Mouse (Mus musculus): ENCODE data around the gene Agtpbp1.
"Not testable (repeated sequence)": the region's sequence is repeated elsewhere in the genome, so short reads cannot be mapped to it uniquely, and the experiment has no call there.

The Agtpbp1 gene

DNA sequence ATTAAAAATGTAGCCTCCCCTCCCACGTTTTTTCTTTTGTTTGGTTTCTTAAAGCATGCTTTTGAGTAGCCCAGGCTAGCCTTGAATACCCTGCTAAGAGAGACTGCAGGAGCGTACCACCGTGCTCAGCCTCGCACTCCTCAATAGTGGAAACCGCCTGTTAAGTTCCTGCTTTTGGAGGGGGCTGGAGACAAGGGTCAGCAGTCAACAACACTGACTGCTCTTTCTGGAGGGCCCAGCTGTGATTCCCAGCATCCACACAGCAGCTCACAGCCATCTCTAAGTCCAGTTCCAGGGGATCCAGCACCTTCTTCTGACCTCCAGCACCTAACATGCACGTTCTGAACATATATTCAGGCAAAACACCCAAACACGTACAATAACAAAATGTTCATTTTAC, 99.6 kb downstream of the Agtpbp1 start:
- DNase-seq (ENCODE audit: low read depth, low spot score), result no peak

- DNase-seq (ENCODE audit: low read depth, low spot score), result no peak
Observed at GRCm38 (mm10) chr13:59481484-59481855, 103.6 kb downstream of the Agtpbp1 start.

DNA sequence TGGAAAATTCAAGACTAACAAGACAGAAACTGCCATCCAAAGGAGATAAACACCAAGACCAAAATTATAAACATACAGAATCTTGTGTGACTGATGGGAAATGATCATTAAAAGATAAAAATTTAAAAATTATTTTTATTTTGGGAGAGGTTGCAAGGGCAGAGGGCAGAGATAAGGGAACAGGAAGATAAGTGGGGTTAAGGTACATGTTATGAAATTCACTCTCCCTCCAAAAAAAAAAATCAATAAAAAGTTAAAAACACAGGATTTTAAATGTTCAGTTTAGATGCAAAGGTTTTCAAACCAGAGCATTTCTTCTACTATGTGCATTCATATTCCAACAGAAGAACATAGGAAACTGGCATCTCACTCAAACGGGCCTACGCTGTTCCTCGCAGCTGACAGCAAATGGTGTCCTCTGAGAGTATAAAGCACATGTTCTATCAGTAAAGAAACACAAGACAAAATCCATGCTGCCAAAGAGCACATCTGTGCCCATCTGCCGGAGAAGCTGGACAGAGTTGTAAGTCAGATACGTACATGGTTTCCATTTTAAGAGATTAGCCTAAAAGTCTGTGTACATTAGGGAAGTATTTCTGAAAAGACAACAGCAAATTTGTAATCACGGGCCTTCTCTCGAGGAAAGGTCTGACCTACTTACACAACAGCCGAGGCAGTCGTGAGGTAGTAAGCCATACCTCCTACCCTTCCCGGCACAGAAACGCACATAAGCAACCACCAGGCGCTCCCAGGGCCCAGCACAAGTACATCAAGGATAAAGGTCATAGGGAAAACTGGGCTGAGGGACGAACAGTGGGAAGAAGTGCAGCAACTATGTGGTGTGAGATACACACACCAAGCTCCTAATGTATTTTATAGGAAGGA, 104.2 kb downstream of the Agtpbp1 start:
- no peak for DNase-seq (ENCODE audit: low read depth, low spot score)

- DNase-seq (ENCODE audit: low read depth, low spot score), result not testable (repeated sequence)
Observed at GRCm38 (mm10) chr13:59477928-59478327, 107.1 kb downstream of the Agtpbp1 start.

DNA sequence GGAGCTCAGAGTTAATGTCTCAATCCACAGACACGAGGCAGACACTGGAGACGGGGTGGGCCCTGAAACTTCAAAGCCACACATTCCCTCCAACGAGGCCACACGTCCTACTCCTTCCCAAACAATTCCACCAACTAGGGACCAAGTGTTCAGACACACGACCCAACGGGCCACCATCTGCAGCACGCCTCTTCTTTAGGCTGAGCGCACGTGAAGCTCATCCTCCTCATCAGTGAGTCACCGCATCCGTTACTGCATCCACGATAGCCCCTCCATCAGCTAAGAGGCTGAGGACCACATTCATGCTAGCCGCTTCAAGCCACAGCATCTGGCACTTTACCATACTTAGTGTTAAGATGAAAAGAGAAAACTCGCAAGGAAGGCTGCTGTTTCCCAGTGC, 107.6 kb downstream of the Agtpbp1 start:
- no peak for DNase-seq (ENCODE audit: low read depth, low spot score)

GRCm38 (mm10) chr13:59474973-59475372, 110.1 kb downstream of the Agtpbp1 start:
- DNase-seq (ENCODE audit: low read depth, low spot score), result peak; percentile 27

DNA sequence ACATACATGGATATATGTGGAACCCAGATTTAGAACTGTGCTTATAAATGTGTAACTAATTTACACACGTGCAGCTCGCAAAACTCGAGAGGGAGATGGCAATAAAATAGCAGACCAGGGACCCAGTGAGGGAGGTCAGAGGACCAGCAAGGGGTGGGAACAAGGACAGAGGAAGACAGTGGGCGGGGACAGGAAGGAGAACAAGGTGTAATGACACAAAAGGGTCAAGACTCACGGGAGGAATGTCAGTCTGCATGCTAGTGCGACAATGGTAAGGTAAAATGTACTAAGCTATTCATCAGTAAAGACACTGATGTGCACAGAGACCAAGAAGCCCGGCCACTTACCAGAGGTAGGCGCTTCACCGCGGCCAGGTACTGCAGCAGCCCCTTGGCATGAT, 111.7 kb downstream of the Agtpbp1 start:
- no peak for DNase-seq (ENCODE audit: low read depth, low spot score)

GRCm38 (mm10) chr13:59472222-59472621, 112.8 kb downstream of the Agtpbp1 start:
- no peak for DNase-seq (ENCODE audit: low read depth, low spot score)

GRCm38 (mm10) chr13:59469701-59470100, 115.3 kb downstream of the Agtpbp1 start:
- DNase-seq (ENCODE audit: low read depth, low spot score), result no peak

DNA sequence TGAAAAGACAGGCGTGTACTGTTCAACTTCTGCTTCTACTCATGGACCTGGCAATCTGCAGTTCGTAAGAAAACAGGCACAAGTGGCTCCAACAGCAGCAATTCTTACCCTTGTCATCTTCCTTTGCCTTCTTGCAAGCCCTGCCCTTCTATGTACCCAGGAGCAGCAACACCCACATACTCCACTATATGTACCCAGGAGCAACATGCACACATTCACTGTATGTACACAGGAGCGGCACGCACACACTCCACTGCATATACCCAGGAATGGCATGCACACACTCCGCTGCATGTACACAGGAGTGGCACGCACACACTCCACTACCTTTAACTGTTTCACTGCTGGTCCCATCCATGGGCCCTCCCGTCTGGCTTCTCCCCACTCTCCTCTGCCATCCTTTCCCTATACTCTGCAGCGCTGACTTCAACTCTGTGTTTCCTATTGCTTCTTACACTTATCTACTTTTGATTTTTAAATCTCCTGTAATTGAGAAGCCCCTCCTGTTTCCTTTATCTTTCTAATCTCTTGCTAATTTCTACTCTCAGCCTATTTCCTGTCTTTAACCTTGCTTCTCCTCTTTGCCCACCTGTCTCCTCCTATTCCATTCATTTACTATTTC, 116.7 kb downstream of the Agtpbp1 start:
- no peak for DNase-seq (ENCODE audit: low read depth, low spot score)

GRCm38 (mm10) chr13:59467591-59467990, 117.4 kb downstream of the Agtpbp1 start:
- no peak for DNase-seq (ENCODE audit: low read depth, low spot score)

DNA sequence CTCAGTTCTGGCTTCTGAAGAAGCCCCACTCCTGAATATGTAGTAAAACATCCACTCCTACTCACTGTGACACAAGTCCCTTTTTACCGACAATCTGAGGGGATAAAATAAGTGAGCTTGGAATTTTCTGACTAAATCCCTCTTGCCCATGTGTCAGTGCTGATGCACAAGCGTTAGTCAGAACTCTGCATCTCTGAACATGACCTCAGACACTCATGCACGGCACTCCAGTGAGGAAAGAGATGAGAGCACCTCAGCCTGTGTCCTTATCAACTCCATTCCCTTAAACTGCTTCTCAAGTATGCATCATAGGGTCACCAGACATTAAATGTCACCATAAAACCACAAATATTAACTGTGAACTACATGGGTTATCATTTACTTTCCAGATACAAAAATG, 124.1 kb downstream of the Agtpbp1 start:
- no peak for DNase-seq (ENCODE audit: low read depth, low spot score)

GRCm38 (mm10) chr13:59456203-59456602, 128.8 kb downstream of the Agtpbp1 start:
- no peak for DNase-seq (ENCODE audit: low read depth, low spot score)

DNA sequence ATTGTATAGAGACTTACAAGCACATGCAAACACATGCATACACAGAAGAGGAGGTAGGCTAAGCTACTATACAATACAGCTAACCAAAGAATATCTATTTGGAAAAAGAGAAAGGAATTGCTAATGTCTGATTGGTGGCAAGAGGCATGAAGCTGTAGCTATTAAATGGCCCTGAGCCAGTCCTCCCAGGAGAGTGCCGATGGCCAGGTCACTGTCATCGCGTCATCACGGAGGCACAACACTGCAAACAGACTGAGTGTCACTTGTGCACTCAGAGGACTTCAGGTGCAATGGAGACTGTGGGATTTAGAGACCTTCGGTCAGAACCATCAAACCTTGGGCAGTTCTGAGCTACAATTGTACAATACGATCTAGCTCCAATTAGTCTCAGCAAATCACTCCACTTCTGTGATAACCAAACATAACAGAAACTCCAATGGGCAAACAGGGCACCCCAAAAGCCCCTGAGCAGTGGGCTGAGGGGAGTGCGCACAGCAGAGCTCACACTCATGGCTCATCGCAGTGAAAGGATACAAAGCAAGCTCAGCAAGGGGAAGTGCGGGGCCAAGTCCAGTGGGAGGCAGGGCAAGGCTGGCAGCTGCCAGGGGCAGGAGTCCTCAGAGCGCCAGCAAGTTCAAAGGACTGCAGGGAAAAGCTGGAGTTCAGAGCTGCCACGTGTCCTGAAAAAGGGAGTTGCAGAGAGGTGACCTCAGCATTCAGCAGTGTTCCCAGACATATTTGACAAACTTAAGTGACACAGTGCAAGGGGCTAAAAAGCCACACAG, 130.8 kb downstream of the Agtpbp1 start:
- no peak for DNase-seq (ENCODE audit: low read depth, low spot score)

DNA sequence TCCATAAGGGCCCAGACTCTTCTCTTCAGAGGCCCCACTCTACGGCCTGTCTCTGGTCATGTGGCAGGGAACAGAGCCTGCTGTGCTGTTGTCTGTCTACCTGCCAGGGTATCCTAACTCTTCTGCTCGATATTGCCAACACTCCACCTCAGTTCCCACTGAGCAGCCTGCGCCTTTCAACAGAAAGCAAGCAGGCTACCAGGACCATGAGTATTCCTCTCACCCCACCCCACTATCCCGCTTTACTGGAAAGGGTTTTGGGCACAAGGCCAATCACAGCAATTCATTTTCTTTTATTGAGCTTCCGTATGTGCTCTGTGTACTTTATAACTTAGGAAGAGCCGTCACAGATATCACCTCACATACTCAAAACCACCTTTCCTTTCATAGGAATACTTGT, 131.4 kb downstream of the Agtpbp1 start:
- no peak for DNase-seq (ENCODE audit: low read depth, low spot score)

GRCm38 (mm10) chr13:59453045-59453444, 132.0 kb downstream of the Agtpbp1 start:
- peak; percentile 74 for DNase-seq (ENCODE audit: low read depth, low spot score)

DNA sequence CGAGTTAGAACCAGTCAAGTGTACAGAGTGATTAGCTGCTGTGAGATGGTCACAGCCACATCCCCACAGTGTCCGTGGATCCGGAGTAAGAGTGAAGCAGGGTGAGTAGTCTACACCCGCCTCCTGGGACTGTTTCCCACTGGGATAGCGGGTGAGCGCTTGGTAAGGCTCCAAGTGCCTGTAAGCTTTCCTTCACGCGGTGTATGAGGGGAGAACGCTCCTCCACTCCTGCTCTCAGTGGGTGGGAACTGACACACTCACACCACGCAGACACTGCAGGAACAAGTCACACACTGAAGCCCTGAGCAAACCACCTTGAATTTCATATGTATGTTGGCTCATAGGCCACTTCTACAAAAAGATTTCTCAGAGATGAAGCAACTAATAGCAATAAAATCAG, 134.2 kb downstream of the Agtpbp1 start:
- no peak for DNase-seq (ENCODE audit: low read depth, low spot score)

DNA sequence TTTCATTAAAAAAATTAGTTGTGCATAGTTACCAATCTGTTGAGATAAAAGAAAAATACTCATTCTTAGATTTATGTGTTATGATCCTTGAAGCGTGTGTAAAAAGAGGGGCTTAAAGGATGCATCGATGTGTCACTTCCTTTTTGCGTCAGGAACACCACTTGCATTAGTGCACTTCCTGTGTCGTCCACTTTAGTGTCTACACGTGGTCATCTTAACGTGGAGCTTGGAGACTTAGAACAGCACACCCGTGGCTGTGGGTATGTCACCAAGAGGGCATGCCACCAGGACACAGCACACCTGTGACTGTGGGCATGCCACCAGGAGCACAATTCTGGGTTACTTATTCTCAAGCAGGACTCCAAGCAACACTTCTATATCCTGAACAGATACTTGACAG, 137.9 kb downstream of the Agtpbp1 start:
- no peak for DNase-seq (ENCODE audit: low read depth, low spot score)

- no peak for DNase-seq (ENCODE audit: low read depth, low spot score)
Observed at GRCm38 (mm10) chr13:59445179-59445578, 139.8 kb downstream of the Agtpbp1 start.

DNA sequence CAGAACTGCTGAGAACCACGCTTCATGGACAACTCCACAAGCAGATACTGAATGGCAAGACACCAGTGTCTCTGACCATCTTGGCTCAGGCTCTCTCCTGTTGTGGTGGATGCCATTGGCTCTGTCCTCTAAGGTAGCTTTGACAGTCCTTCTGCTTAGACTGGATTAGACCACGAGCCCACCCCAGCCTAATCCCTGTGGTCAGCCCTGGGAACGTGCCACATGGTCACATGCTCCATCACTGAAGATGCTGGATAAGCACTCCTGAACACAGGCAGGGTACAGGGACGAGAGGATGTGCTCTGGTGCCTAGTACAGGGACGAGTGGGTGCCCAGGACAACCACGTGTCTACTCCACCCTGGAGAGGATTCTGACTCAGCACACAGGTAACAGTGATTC, 140.7 kb downstream of the Agtpbp1 start:
- DNase-seq (ENCODE audit: low read depth, low spot score), result no peak

DNA sequence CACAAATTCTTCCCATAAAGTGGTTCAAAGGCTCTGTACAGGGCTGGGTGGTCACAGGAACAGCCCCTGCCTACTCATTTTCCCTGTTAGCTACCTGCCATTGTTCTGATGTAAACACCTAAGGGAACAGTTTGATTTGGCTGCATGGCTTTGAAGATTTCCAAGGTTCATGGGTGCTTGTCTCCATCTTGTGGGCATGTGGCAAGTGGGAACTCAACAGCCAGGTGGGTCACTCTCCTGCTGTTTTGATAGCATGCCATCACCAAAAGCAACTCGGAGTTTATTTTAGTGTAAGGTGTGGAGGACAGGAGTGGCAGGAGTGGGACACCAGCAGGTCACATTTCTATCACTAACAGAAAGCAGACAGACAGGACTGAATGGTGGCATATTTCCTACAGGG, 145.3 kb downstream of the Agtpbp1 start:
- DNase-seq (ENCODE audit: low read depth, low spot score), result no peak

- DNase-seq (ENCODE audit: low read depth, low spot score), result no peak
Observed at GRCm38 (mm10) chr13:59434554-59434953, 150.5 kb downstream of the Agtpbp1 start.
